Mouse (Mus musculus): Measurements from ENCODE around the gene Cel.

Cel gene

DNA sequence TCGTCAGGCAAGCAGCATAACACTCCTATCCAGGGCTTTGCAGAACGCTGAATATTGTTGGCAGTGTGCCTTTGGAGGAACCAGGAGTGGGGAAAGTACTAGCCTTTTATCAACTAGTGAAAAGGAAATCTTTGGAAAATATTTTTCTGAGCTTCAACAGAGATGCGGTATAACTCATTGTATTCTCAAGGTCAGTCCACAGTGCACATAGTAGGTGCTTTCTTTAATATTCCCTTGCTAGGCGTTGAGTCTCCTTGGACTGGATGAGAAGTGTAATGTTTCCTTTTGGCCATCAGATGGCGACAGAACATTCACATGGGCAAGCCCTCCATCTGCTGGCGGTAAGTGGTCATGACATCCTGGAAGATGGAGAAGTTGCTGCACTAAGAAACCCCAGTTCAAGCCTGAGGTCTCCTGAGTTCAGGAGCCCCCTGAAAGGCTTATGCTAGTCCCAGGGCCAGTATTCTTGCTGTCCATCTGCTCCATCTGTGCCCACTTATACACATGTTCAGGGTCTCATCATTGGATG lies 21.9 kb upstream of the Cel start:
- in situ Hi-C loops (cut with MseI, MboI): no loop called here

DNA sequence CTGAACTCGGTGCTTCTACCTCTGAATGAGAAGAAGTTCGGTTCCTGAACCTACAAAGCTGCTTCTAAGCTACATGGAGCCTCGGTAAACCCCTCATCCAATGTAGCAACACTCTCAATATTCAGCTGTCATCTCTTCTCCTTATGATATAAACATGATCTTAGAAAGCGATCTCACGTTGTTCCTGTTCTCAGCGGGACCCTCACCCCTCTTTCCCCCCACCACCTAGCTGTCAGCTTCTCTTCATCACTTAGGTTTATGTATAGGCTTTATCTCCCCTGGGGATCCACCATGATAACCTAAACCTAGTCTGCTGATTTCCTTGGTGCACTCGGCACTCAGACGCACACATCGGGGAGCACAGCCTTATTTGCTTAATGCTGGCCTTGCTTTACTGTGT lies 20.4 kb upstream of the Cel start, which contains the start of gene Gtf3c5:
Gene Gtf3c5, minus strand, starts transcription at position 101 of the 400 bp plus-strand sequence.
- in situ Hi-C loops (cut with MseI, MboI): no loop called here

DNA sequence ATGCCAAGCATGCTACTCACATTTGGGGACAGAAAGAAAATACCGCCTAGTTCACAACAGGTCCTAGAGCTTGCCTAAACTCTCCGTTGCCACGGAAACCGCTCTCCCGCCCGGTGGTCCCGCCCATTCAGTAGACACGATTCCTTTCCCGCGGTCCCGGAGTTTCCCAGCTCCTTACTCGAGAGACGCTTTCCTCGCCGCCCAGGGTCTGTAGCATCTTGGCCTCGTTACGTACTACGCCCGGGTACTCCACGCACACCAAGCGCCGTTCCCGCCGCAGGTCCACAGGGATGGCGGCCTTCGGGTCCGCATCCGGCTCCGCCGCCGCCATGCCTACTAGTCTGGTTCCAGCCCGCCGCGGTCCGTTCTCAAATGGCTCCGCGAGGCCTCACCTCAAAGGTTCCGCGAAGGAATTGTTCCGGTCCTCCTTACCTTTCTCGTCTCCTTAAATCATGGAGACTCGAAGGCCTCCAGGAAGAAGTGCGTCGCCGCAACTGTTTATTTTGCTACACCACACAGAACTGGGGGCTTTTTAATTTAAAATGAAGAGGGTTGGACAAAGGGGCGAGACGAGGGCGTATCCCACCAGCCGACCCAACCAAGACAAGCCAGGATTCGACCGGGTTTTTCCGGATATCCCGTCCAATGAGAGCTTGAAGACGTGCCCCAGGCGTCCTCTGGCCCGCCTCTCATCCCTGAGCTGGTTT lies 19.6 kb upstream of the Cel start:
- in situ Hi-C loops (cut with MseI, MboI): no loop called here

DNA sequence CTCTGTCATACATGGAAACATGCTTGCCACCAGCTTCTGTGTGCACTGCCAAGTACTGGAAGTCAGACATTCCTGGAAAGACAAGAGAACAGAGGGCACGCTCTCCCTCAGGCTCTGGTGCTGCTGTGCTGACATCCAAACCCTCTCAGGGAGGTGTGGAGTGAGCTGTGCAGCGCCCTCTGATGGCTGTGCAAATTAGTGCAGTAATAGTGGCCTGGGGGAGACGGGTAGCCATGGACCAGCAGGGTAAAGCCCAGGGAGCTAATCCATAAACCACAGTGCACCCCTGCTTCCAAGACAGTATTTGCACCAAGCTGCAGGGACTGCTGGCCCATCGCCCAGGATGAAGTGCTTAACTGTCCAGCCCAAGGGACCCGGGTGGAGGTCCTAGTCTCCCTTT lies 14.8 kb upstream of the Cel start:
- in situ Hi-C loops (cut with MseI, MboI): no loop called here

DNA sequence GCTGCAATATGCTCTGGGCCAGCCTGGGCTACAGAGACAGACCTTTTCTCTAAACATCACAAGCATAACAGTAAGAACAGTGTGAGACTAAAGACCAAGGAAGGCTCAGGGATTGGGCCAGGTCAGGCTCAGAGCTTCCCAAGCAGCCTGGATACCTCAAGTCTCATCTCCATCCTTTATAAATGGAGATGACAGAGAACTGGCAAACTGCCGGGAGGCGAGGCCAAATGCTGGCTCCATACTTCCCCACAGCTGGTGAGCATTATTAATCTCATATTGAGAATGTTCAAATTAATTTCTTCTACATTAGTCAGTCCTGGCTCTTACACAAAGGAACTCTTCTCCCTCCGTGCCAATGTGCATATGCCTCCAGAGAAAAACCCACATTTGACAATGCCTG lies 13.6 kb upstream of the Cel start:
- in situ Hi-C loops (cut with MseI, MboI): no loop called here

DNA sequence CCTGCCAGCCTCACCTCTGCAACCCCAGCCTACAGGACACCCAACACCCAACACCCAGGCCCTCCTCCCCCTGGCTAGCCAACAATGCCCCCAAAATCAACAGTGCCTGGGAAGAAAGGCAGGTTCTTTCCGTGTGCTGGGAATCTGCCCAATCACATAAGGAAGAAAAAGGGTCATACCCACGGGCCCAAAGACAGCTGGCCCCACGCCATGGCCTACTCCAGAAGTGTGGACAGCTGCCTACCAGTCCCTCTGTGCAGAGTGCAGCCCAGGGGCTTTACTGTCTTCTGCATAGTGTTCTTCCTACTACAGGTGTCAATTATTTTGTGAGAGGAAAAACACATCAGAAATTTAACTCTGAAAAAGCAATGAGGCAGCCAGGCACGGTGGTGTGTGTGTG lies 12.1 kb upstream of the Cel start:
- in situ Hi-C loops (cut with MseI, MboI): no loop called here

DNA sequence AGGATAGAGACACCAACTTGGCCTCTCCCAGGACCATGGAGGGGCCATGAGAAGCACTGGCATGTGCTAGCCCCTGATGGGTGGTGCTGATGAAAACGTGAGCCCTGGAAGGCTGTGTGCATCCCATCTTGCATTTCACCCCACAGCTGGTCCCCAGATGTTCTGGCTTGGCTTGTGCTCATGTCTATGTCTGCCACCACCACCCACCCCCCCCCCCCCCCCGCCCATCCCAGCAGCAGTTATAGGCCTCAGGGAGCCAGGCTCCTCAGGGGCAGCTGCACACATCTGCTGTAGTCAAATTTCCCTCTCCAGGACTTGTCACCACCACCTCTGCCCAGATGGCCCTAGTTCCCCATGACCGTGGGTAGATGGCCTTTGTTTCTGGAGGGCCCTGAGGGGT lies 6.7 kb upstream of the Cel start:
- in situ Hi-C loops (cut with MseI, MboI): no loop called here

DNA sequence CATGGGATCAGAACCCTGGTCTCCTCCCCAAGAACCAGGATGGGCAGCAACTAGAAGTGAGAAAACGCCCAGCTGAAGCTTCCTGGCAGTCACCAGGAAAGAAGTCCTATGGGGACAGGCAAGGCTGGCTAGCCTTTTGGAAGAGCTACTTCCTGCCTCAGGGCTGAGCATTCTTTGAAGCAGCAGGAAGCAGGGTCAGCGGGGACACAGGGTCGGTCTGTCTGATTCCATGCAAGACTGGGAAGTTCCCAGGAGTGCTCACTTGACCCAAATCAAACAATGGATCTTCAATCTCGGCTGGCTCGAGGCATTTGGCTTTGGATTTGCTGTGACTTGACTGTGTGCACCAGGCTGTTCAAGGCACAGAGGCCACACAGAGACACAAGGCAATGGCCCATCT lies 3.3 kb upstream of the Cel start:
- in situ Hi-C loops (cut with MseI, MboI): no loop called here

DNA sequence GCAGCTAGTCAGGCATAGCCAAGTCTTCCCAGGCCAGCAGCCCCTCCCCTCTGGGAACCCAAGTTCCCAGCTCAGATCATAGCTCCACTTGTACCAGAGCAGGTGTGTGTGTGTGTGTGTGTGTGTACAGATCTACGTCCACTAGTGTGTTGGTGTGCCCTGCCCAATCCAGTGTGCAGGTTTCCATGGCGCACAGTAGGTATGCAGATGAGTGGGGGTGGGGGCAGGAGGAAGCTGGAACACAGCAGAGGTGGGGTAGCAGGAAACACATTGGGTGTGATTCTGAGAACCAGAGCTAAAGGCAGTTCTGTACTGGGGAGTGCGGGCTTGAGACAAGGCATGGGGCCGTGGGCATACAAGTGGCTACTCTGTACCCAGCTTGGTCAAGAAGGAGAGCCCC lies 1.2 kb upstream of the Cel start:
- in situ Hi-C loops (cut with MseI, MboI): no loop called here

DNA sequence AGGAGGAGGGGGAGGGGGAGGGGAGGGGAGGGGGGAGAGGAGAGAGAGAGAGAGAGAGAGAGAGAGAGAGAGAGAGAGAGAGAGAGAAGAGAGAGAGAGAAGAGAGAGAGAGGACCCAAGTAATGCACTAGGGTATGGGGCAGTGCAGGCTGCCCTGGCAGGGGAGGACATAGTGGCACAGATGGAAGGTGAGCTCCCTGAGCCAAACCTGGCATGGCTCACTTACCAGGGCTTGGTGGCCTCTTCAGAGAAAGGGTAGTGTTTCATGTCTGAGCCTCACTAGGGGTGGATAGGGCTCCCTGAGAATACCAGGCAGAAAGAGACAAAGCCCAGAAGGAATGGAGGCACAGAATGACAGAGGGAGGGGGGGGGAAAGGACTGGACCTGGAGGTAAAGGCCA lies 627 bp upstream of the Cel start:
- in situ Hi-C loops (cut with MseI, MboI): no loop called here

DNA sequence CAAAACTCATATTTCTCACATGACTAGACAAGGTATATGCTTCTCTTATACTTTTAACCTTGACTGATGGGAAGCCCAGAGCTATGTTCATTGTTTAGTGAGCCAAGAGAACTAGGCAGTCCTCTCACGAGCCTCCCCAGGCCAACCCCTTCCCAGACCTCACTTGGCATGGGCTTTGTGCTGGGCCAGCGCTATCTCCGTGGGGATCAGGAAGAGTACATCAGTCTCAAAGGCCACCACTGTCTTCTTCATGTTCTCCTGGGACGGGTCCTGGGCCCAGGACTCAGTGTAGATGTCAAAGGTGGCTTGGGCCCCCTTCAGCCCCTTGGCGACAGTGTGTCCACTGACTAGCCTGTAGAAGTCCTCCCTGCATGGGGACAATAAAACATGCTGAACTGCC lies 5.8 kb downstream of the Cel start:
- in situ Hi-C loops (cut with MseI, MboI): no loop called here

DNA sequence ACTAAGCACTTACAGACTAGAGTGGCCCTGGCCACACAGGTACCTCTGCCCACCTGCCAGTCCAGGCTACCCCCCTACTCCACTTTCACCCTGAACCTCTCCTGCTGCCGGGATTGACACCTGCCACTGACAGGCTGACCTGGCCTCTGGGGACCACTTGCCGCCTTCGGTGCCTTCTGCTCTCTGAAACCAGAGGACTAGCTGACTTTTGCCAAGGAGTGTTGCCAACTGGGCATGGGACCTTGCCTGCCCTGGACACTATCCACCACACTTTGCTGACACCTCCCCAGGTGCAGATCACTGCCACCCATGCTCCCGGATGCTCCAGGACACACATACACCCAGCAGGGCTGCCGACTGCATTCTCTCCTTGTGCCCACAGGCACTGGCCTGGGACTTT lies 10.9 kb downstream of the Cel start:
- in situ Hi-C loops (cut with MseI, MboI): no loop called here

DNA sequence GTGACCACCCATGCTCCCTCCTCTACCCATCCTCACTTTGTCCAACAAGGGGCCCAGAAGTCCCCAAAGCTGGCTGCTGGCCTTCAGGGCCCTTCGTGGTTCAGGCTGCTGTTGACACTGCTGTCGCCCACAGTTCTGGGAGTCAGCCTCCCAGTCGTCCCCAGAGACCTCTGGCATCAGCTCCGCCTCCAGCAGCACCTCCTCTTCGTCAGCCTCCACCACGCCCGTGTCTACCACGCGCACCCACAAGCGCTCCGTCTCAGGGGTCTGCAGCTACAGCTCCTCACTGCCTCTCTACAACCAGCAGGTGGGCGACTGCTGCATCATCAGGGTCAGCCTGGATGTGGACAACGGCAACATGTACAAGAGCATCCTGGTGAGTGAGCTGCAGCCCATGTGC lies 14.0 kb downstream of the Cel start:
- in situ Hi-C loops (cut with MseI, MboI): no loop called here

DNA sequence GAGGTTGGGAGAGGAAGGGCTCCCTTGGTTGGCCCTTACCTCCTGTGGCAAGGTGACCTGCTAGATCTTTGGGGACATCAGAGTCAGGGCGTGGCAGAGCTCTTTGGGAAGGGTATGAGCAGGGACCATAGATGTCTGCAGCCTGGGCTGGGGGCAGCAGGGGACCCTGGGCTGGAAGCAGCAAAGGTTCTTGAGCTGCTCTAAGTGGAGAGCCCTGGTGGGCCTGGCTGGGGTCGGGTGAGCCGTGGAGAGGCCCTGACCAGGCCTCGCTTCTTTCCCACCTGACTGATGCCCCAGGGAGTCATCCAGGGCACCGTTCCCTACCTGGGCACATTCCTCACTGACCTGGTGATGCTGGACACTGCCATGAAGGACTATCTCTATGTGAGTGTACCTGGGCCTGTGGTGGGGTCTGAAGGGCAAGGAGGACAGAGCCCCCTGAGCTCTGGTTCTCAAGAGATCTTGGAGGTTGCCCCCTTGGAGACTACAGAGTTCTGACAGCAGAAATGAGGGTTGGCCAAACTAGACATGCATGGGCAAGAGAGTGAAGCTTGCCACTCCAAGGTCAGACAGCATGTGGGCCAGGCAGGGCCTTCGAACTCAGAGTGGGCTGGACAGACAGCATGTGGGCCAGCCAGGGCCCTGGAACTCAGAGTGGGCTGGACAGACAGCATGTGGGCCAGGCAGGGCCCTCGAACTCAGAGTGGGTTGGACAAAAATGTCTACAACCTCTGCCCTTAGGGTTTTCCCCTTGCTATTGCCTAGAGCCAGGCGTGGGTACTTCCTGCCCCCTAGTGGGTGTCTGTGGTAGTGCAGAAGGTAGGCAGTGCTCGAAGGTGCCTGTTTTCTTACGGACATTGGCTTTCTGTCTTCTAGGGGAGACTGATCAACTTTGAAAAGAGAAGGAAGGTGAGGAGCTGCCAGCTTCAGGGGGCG lies 15.7 kb downstream of the Cel start:
- in situ Hi-C loops (cut with MseI, MboI): no loop called here

DNA sequence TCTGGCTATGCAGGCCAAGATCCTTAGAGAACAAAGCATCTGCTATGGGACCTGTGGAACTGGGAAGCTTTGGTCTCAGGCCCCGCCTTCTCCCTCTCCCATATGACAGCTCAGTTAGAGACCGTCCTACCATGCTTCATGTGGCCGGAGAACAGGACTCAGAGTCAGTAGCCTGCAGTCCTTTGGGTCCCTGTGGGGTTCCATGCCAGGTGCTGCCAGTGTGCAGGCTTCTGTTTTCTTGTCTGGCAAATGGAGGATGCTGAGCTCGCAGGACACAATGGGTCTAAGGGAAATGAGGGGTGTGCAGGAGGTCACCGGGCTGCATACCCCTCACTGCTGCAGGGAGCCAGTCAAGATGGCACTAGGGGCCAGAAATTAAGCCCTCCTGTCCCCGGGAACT lies 16.6 kb downstream of the Cel start:
- in situ Hi-C loops (cut with MseI, MboI): no loop called here

DNA sequence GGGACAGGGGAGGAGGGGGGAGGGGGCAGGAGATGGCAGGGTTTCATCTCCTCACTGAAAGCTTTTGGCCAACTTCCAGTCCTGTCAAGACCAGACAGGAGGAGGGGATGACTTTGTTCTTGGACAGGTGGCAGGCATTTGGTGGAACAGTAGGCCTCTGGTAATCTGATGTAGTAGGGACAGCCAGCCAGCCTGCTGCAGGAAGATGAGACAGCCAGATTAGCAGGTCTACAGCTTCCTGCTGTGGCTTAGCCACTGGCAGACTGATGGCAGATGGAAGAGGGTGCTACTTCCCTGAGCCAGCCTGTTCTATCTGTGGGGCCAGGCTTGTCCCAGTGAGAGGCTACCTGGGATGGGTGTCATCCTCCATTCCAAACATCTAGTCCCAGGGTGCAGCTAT lies 17.2 kb downstream of the Cel start:
- in situ Hi-C loops (cut with MseI, MboI): no loop called here

DNA sequence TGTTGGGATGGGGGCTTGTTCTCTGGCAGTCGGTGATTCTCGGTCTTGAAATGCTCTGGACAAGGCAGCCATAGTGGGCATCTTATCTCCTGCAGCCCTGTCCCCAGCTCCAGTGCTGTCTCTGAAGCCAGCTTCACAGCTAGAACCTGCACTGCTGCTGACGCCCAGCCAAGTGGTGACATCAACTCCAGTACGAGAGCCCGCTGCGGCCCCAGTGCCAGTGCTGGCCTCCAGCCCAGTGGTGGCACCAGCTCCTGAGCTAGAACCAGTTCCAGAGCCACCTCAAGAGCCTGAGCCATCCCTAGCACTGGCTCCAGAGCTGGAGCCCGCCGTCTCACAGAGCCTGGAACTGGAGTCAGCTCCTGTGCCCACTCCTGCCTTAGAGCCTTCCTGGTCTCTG lies 19.3 kb downstream of the Cel start:
- in situ Hi-C loops (cut with MseI, MboI): no loop called here

DNA sequence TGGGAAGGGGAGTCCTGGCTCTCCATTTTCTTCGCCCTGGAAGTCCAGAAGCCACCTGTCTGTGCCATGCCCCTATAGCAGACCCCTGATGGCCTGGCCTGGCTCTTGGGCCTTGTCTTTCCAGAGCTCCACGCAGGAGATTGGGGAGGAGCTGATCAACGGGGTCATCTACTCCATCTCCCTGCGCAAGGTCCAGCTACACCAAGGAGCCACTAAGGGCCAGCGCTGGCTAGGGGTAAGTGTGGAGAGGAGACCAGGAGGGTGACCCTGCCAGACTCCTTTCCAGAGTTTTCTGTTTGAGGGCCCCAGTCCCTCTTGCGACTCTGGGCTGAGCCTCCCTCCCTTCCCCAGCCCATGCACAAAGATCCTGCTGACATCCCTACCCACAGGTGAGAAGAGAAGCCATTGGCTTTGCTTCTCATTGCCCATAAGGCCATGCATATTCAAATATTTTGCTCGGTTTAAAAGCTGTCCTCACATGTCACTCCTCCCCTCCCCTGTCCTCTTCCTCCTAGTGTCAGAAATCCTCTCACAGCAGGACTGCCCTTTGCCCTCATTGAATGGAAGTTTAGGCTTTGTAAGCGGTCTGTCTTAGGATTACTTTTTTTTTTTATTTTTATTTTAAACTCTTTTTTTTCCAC lies 22.5 kb downstream of the Cel start:
- in situ Hi-C loops (cut with MseI, MboI): no loop called here

DNA sequence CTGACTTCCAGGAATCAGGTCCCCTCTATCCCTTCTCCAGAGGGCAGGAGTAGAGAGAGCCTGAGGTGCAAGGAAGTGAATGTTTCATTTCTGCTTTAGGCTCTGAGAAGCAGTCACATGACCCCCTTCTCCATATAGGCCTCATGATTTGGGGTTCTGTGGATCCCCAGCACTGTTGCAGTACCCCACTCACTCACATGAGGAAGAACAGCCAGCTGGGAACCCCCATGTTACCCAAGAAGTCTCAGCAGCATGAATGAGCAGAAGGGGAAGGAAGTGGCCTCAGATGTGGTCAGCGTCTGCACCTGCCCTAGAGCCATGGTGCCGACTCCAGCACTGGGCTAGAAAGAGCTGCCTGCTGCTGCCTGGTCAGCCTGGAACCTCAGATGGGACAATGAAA lies 23.3 kb downstream of the Cel start:
- in situ Hi-C loops (cut with MseI, MboI): no loop called here

DNA sequence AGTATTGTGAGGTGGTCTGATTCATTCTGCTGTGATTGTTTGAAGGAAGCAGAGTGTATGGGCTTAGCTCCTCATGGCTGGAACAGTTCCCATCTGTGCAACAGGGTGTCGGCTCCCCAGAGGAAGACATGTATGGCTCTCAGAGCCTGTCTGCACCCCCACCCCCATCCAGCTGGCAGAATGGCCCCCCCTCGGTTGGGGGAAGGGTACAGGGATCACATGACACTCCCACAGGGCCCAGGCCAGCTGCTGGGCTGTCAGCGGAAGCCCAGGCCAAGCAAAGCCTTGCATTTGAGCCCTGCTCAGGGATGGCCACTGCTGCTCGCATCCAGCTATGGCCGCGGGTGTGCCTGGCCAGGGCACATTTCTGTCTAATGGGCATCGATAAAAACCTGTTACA lies 24.0 kb downstream of the Cel start:
- in situ Hi-C loops (cut with MseI, MboI): no loop called here

DNA sequence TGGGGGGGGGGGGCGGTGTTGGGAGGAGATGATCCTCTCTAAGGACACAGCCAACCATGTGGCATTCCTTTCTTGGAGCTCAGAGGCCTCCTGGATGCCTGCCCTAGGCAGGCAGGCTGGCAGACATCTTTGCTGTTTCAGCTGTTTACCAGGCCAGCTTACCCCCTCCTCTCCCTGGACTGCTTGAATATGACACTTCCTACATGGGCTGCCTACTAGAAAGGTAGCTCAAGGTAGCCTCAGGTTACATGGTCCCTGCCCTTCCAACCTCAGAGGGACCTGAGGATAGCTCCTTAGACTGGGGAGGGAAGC lies 24.4 kb downstream of the Cel start:
- in situ Hi-C loops (cut with MseI, MboI): no loop called here

DNA sequence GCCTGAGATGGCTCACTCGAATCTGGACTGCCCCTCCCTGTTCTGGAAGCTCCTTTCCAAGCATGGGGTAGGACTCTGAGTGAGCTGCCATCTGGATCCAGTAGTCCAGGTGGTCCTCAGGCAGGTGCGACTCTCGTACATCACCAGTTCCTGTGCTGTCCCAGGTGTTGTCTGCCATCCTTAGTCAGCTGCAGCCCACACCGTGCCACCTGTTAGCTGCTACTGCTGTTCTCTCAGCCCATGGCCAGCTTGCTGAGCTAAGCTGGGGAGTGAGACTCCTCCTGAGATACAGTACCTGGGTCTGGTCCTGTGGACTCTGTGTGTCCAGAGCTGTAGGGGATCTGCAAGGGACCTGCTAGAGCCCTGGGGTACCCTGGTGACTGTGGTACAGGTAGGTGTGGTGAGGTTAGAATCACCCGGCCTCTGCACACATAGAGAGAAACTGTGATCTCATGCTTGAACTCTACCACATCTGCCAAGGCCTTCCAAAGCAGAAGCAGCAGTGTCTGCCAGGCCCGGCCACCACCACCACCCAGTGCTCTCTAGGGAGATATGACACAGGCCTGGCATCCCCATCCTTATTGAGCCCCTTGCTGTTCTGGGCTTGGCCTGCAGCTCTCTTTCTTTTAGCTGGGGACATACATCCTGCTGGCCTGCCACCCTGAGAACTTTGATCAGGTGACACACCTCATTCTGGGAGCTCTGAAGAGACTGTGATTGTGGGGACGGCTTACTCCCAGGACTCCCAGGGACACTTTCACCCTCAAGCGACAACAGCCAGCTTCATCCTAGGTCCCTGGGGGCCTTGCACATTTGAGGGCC lies 25.0 kb downstream of the Cel start:
- in situ Hi-C loops (cut with MseI, MboI): no loop called here
